Mouse (Mus musculus) limb, embryonic 12.5 days (tissue): Measurements from ENCODE around the gene Atl3. TPM values are rescaled to one million over a fixed set of nuclear protein-coding genes. Genes with fewer than 3 reads are reported as not detected.
"Not testable (repeated sequence)": the region's sequence is repeated elsewhere in the genome, so short reads cannot be mapped to it uniquely, and the experiment has no call there.

Experiments used
- ATAC-seq: fragments of 200-750 bp; cut with Nextera tagmentation; 2 replicates; pipeline ENCODE4 v1.8.0; 2017; ENCODE audit warnings: low read depth, moderate TSS enrichment; ENCODE audit not compliant: insufficient number of reproducible peaks, insufficient read depth, low FRiP score, low TSS enrichment
- H3K27ac ChIP-seq: fragments of 300-500 bp; sonication (generic); 2 replicates; pipeline ENCODE4 v1.5.1; 2016; ENCODE audit warnings: mild to moderate bottlenecking, moderate library complexity
- H3K27me3 ChIP-seq: fragments of 300-500 bp; sonication (generic); 2 replicates; pipeline ENCODE4 v1.6.1; 2016; ENCODE audit warnings: mild to moderate bottlenecking, moderate library complexity
- H3K36me3 ChIP-seq: fragments of 300-500 bp; sonication (generic); 2 replicates; pipeline ENCODE4 v1.6.1; 2016; ENCODE audit warnings: mild to moderate bottlenecking, moderate library complexity
- H3K4me1 ChIP-seq: fragments of 300-500 bp; sonication (generic); replicated peaks from 2 replicates; pipeline ENCODE4 v1.6.1; 2016
- H3K4me2 ChIP-seq: fragments of 300-500 bp; sonication (generic); 2 replicates; pipeline ENCODE4 v1.6.1; 2016; ENCODE audit warnings: mild to moderate bottlenecking, moderate library complexity
- H3K4me3 ChIP-seq: fragments of 300-500 bp; sonication (generic); replicated peaks from 2 replicates; pipeline ENCODE4 v1.5.1; 2016; ENCODE audit warnings: mild to moderate bottlenecking
- H3K9ac ChIP-seq: fragments of 300-500 bp; sonication (generic); replicated peaks from 2 replicates; pipeline ENCODE4 v1.6.1; 2016; ENCODE audit warnings: mild to moderate bottlenecking, moderate library complexity
- H3K9me3 ChIP-seq: fragments of 300-500 bp; sonication (generic); 2 replicates; pipeline ENCODE4 v1.6.1; 2016; ENCODE audit warnings: mild to moderate bottlenecking, moderate library complexity
- WGBS: fragments of 180-500 bp; shearing (Covaris S2); methylation state at CpG from one replicate; pipeline ENCODE4 v1.1.7; 2016; 5-methylcytosine and 5-hydroxymethylcytosine counted together
- polyA plus RNA-seq: library from polyadenylated mRNA; unstranded; fragments of >200 nt; fragmentation: Nextera tagmentation; extraction: Ambion mirVana; gene quantifications from 2 replicates; pipeline ENCODE4 v1.2.1, GENCODE M21; 2016

The Atl3 gene
- polyA plus RNA-seq, 1 experiment from 2014 or later: 11.9 TPM

GRCm38 (mm10) chr19:7482599-7483511, 11.0 kb upstream of the Atl3 start, which contains the start of gene Rtn3:
Gene Rtn3, minus strand, starts transcription at chr19:7483281.
- Histone ChIP-seq H3K4me1 (peaks cover 8% of the 10 kb centered on the region; the same call in 1 of the 2 replicates), H3K27me3 (no peaks in the 10 kb centered on the region), H3K36me3 (no peaks in the 10 kb centered on the region), H3K4me3 (peak within 1 kb of the TSS; percentile 98), H3K9me3 (no peaks in the 10 kb centered on the region), H3K27ac (peak within 1 kb of the TSS; percentile 99), H3K9ac (peak within 1 kb of the TSS; percentile 93), H3K4me2 (peak within 1 kb of the TSS; percentile 72)
- peak; percentile 94 for ATAC-seq
- WGBS: under 1% methylated on average over 80 of the region's 80 CpGs

GRCm38 (mm10) chr19:7483512-7483882, 10.3 kb upstream of the Atl3 start:
- Histone ChIP-seq H3K4me1 (peaks cover 8% of the 10 kb centered on the region; the same call in 1 of the 2 replicates), H3K9me3 (no peaks in the 10 kb centered on the region), H3K4me3 (peak overlapping the region; percentile 98), H3K27me3 (no peaks in the 10 kb centered on the region), H3K9ac (peak overlapping the region; percentile 93; the same call in 1 of the 2 replicates), H3K36me3 (no peaks in the 10 kb centered on the region), H3K27ac (peak overlapping the region; percentile 99), H3K4me2 (peak overlapping the region; percentile 72)
- WGBS: 3% methylated on average over 6 of the region's 6 CpGs
- ATAC-seq: peak; percentile 35; the same call in 1 of the 2 replicates

- Histone ChIP-seq H3K4me2 (peak overlapping the region; percentile 72; the same call in 1 of the 2 replicates), H3K9me3 (no peaks in the 10 kb centered on the region), H3K27ac (no peak overlapping the region), H3K9ac (no peak overlapping the region), H3K27me3 (no peaks in the 10 kb centered on the region), H3K36me3 (no peaks in the 10 kb centered on the region), H3K4me1 (peaks cover 8% of the 10 kb centered on the region; the same call in 1 of the 2 replicates), H3K4me3 (no peak overlapping the region)
- 74% methylated on average over 5 of the region's 5 CpGs for WGBS
- no peak for ATAC-seq
Measured at GRCm38 (mm10) chr19:7484076-7484475, 9.8 kb upstream of the Atl3 start.

GRCm38 (mm10) chr19:7487680-7488079, 6.2 kb upstream of the Atl3 start:
- 89% methylated on average over 8 of the region's 8 CpGs for WGBS
- no peak overlapping the region for H3K9ac ChIP-seq
- H3K4me1 ChIP-seq: no peaks in the 10 kb centered on the region
- H3K4me2 ChIP-seq: no peak overlapping the region
- H3K4me3 ChIP-seq: no peak overlapping the region
- H3K9me3 ChIP-seq: no peaks in the 10 kb centered on the region
- no peaks in the 10 kb centered on the region for H3K27me3 ChIP-seq
- no peak overlapping the region for H3K27ac ChIP-seq
- ATAC-seq: no peak
- no peaks in the 10 kb centered on the region for H3K36me3 ChIP-seq

- Histone ChIP-seq H3K36me3 (no peaks in the 10 kb centered on the region), H3K4me1 (peaks cover 5% of the 10 kb centered on the region), H3K4me3 (no peak overlapping the region), H3K9ac (no peak overlapping the region), H3K9me3 (no peaks in the 10 kb centered on the region), H3K27me3 (no peaks in the 10 kb centered on the region), H3K27ac (no peak overlapping the region), H3K4me2 (no peak overlapping the region)
- 89% methylated on average over 6 of the region's 6 CpGs for WGBS
- ATAC-seq: no peak
Measured at GRCm38 (mm10) chr19:7491960-7492359, 1.9 kb upstream of the Atl3 start.

GRCm38 (mm10) chr19:7492682-7493081, 1.2 kb upstream of the Atl3 start:
- Histone ChIP-seq H3K4me1 (peaks cover 5% of the 10 kb centered on the region), H3K4me2 (no peak overlapping the region), H3K9ac (no peak overlapping the region), H3K27me3 (no peaks in the 10 kb centered on the region), H3K27ac (no peak overlapping the region), H3K4me3 (no peak overlapping the region), H3K36me3 (no peaks in the 10 kb centered on the region), H3K9me3 (no peaks in the 10 kb centered on the region)
- ATAC-seq: no peak
- 86% methylated on average over 2 of the region's 2 CpGs for WGBS

GRCm38 (mm10) chr19:7494187-7495015, 561 bp downstream of the Atl3 start:
- no peaks in the 10 kb centered on the region for H3K27me3 ChIP-seq
- peak overlapping the region; percentile 71 for H3K4me3 ChIP-seq
- peak overlapping the region; percentile 96 for H3K27ac ChIP-seq
- H3K9ac ChIP-seq: peak overlapping the region; percentile 85
- peak overlapping the region; percentile 66 for H3K4me2 ChIP-seq
- no peaks in the 10 kb centered on the region for H3K36me3 ChIP-seq
- peaks cover 5% of the 10 kb centered on the region for H3K4me1 ChIP-seq
- under 1% methylated on average over 84 of the region's 84 CpGs for WGBS
- no peaks in the 10 kb centered on the region for H3K9me3 ChIP-seq
- ATAC-seq: peak; percentile 97

GRCm38 (mm10) chr19:7495221-7496038, 1.6 kb downstream of the Atl3 start:
- Histone ChIP-seq H3K4me1 (peaks cover 5% of the 10 kb centered on the region), H3K27me3 (no peaks in the 10 kb centered on the region), H3K4me2 (peak overlapping the region; percentile 66), H3K36me3 (no peaks in the 10 kb centered on the region), H3K9me3 (no peaks in the 10 kb centered on the region), H3K9ac (peak overlapping the region; percentile 85; the same call in 1 of the 2 replicates), H3K4me3 (peak overlapping the region; percentile 71), H3K27ac (peak overlapping the region; percentile 96; the same call in 1 of the 2 replicates)
- 46% methylated on average over 14 of the region's 14 CpGs for WGBS
- ATAC-seq: no peak

- ATAC-seq, H3K36me3 ChIP-seq, H3K9me3 ChIP-seq, H3K4me1 ChIP-seq, H3K4me3 ChIP-seq, H3K27ac ChIP-seq, H3K9ac ChIP-seq, H3K27me3 ChIP-seq: not testable (repeated sequence)
- 86% methylated on average over 1 of the region's 1 CpGs for WGBS
- H3K4me2 ChIP-seq: peak overlapping the region; percentile 66
Measured at GRCm38 (mm10) chr19:7496070-7496469, 2.2 kb downstream of the Atl3 start.

GRCm38 (mm10) chr19:7498816-7499215, 5.0 kb downstream of the Atl3 start:
- no peak overlapping the region for H3K4me3 ChIP-seq
- H3K27me3 ChIP-seq: no peaks in the 10 kb centered on the region
- no peaks in the 10 kb centered on the region for H3K9me3 ChIP-seq
- H3K4me2 ChIP-seq: no peak overlapping the region
- WGBS: 97% methylated on average over 2 of the region's 2 CpGs
- no peak overlapping the region for H3K27ac ChIP-seq
- no peak overlapping the region for H3K9ac ChIP-seq
- no peaks in the 10 kb centered on the region for H3K36me3 ChIP-seq
- H3K4me1 ChIP-seq: peaks cover 5% of the 10 kb centered on the region
- ATAC-seq: no peak
